Mouse (Mus musculus) neural tube, embryonic 11.5 days (tissue): ENCODE measurements around the gene Stard13. TPM values are rescaled to one million over a fixed set of nuclear protein-coding genes. Genes with fewer than 3 reads are reported as not detected.
A peak's percentile ranks its signal among the peaks of the same experiment; 100 is the strongest.

ENCODE experiments used
- ATAC-seq: fragments of 200-750 bp; cut with Nextera tagmentation; 2 replicates; pipeline ENCODE4 v1.8.0; 2017; ENCODE audit warnings: moderate number of reproducible peaks, mild to moderate bottlenecking, moderate TSS enrichment, moderate library complexity; ENCODE audit not compliant: insufficient read depth, low FRiP score, low TSS enrichment
- DNase-seq: peaks from one replicate; pipeline ENCODE4 v3.0.0-alpha.2; 2015; ENCODE audit warnings: low spot score
- H3K27ac ChIP-seq: fragments of 300-500 bp; sonication (generic); 2 replicates; pipeline ENCODE4 v1.5.1; 2014; ENCODE audit warnings: low read depth, mild to moderate bottlenecking, low read length
- H3K27me3 ChIP-seq: fragments of 300-500 bp; sonication (generic); 2 replicates; pipeline ENCODE4 v1.6.1; 2014; ENCODE audit warnings: mild to moderate bottlenecking, low read length, mixed read lengths; ENCODE audit not compliant: control insufficient read depth, insufficient read depth
- H3K36me3 ChIP-seq: fragments of 300-500 bp; sonication (generic); 2 replicates; pipeline ENCODE4 v1.6.1; 2014; ENCODE audit warnings: mild to moderate bottlenecking, low read length, moderate library complexity, mixed read lengths; ENCODE audit not compliant: control insufficient read depth, insufficient read depth
- H3K4me1 ChIP-seq: fragments of 300-500 bp; sonication (generic); 2 replicates; pipeline ENCODE4 v1.6.1; 2014; ENCODE audit warnings: low read length, mixed read lengths; ENCODE audit not compliant: control insufficient read depth, insufficient read depth
- H3K4me2 ChIP-seq: fragments of 300-500 bp; sonication (generic); 2 replicates; pipeline ENCODE4 v1.6.1; 2014; ENCODE audit warnings: low read depth, mild to moderate bottlenecking, moderate library complexity
- H3K4me3 ChIP-seq: fragments of 300-500 bp; sonication (generic); 2 replicates; pipeline ENCODE4 v1.5.1; 2014; ENCODE audit warnings: low read depth, low read length
- H3K9ac ChIP-seq: fragments of 300-500 bp; sonication (generic); 2 replicates; pipeline ENCODE4 v1.6.1; 2014; ENCODE audit warnings: mild to moderate bottlenecking, low read length
- H3K9me3 ChIP-seq: fragments of 300-500 bp; sonication (generic); 2 replicates; pipeline ENCODE4 v1.6.1; 2016; ENCODE audit warnings: low read length; ENCODE audit not compliant: control insufficient read depth
- whole genome bisulfite sequencing: fragments of 180-500 bp; shearing (Covaris S2); extraction: QIAGEN DNeasy Blood & Tissue Kit; methylation state at CpG from one replicate; pipeline ENCODE4 v1.1.7; 2014; 5-methylcytosine and 5-hydroxymethylcytosine counted together
- polyA plus RNA-seq: library from polyadenylated mRNA; unstranded; fragments of >200 nt; fragmentation: Nextera tagmentation; extraction: Ambion mirVana; gene quantifications from 2 replicates; pipeline ENCODE4 v1.2.1, GENCODE M21; 2014

The Stard13 gene
- 7.5 TPM in 2 replicates for polyA plus RNA-seq

DNA sequence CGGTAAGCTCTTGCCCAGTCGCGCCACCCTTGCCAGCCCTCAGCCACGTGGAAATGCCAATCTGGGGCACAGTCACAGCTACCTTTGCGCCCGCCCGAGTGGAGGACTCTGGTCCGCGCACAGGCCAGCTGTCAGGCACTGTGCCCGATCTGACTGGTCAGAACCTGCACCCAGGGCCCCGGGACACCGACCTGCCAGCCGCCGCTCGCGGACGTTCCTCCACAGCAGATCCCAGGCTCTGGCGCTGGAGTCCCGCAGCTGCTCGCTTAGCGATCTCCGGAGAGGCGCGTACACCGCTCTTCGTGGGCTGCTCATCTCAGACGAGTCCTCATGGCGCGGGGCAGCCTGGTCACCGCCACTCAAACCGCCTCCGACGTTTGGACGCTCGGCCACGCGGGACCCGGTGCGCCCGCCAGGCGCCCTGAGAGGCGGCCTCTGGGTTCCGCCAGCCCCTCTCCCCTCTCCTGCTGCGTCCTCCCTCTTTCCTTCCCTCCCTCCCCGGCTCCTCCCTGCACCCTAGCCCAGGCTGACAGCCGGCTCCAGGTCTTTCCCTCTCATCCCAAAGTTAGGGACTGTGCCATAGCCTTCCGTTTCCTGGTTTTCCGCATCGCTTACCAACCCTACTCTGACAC, at the start of gene Stard13:
Gene Stard13, minus strand, starts transcription at position 437 of the 632 bp plus-strand sequence.
- Histone ChIP-seq H3K4me2 (peak within 1 kb of the TSS; percentile 91), H3K9ac (peak within 1 kb of the TSS; percentile 70), H3K36me3 (no peaks in the 10 kb centered on the region), H3K4me3 (peak within 1 kb of the TSS; percentile 51), H3K27me3 (no peaks in the 10 kb centered on the region), H3K4me1 (0 out of 2 replicates have a peak, but pooled peaks cover 2% of the 10 kb centered on the region), H3K27ac (no peak within 1 kb of the TSS), H3K9me3 (no peaks in the 10 kb centered on the region)
- DNase-seq (peak; percentile 60), ATAC-seq (peak; percentile 78)
- under 1% methylated on average over 47 of the region's 49 CpGs for WGBS

DNA sequence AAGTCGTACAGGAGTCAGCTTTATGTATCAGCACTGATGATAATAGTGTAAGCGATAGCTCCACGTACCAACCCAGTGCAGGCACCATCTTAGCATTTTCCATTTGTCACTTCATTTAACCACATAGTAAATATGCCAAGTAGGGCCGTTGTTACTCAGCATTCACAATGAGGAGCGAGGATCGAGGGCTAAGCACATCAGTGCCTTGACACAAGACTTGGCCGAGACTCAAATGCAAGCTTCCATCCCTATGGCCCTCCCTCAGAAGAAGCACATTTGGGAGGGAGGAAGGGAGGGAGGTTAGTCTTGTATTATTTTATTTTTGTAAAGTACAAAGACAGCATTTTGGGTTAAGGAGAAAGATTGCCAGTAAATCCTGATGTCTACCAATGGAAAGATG, 45.9 kb upstream of the Stard13 start:
- Histone ChIP-seq H3K36me3 (no peaks in the 10 kb centered on the region), H3K27me3 (no peaks in the 10 kb centered on the region), H3K4me1 (no peaks in the 10 kb centered on the region), H3K9ac (no peak overlapping the region), H3K9me3 (no peaks in the 10 kb centered on the region), H3K27ac (no peak overlapping the region), H3K4me2 (no peak overlapping the region), H3K4me3 (no peak overlapping the region)
- ATAC-seq, result no peak
- no peak for DNase-seq
- 88% methylated on average over 7 of the region's 7 CpGs for WGBS

DNA sequence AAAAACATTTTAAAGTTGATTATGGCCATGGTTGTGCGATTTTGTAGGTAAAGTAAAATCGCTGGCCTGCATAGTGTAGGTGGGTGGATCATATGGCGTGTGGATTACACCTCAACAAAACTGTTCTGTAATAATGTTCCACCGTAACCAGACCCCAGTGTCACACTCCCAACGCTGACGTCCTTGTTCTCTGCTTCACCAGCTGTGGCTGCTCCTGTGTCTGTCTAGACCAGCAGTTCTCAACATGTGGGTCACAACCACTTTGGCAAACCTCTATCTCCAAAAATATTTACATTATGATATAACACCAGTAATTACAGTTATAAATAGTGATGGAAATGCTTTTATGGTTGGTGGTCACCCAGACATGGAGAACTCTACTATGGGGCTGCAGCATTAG, 44.3 kb upstream of the Stard13 start:
- H3K27ac ChIP-seq, result no peak overlapping the region
- WGBS, result 86% methylated on average over 6 of the region's 6 CpGs

DNA sequence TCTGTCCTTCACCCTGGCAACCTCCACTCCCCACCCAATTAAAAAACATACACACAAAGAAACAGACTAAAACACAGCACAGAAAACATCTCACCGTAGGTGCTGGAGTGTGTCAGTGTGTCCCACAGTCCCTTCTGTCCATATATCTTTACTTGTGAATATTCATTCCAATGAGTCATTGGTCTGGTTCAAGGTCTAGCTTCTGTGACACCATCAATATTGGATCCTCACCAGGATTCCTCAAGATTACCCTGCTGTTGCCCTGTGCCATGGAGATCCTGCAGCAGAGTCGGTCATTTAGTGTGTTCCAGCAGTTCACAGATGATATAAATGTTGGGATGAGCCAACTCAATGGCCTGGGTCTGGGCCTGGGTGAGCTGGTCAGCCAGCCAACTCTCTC, 42.4 kb upstream of the Stard13 start:
- Histone ChIP-seq H3K4me1 (no peaks in the 10 kb centered on the region), H3K27ac (no peak overlapping the region), H3K9me3 (no peaks in the 10 kb centered on the region), H3K27me3 (no peaks in the 10 kb centered on the region), H3K4me2 (no peak overlapping the region), H3K36me3 (no peaks in the 10 kb centered on the region), H3K4me3 (no peak overlapping the region), H3K9ac (no peak overlapping the region)
- DNase-seq, result no peak
- ATAC-seq, result no peak
- WGBS, result 87% methylated on average over 2 of the region's 2 CpGs

More for the DNA sequence above, 44.3 kb upstream of the Stard13 start:
- Histone ChIP-seq H3K4me3 (no peak overlapping the region), H3K36me3 (no peaks in the 10 kb centered on the region), H3K9me3 (no peaks in the 10 kb centered on the region), H3K4me1 (no peaks in the 10 kb centered on the region), H3K9ac (no peak overlapping the region), H3K27me3 (no peaks in the 10 kb centered on the region), H3K4me2 (no peak overlapping the region)
- DNase-seq (no peak), ATAC-seq (no peak)

DNA sequence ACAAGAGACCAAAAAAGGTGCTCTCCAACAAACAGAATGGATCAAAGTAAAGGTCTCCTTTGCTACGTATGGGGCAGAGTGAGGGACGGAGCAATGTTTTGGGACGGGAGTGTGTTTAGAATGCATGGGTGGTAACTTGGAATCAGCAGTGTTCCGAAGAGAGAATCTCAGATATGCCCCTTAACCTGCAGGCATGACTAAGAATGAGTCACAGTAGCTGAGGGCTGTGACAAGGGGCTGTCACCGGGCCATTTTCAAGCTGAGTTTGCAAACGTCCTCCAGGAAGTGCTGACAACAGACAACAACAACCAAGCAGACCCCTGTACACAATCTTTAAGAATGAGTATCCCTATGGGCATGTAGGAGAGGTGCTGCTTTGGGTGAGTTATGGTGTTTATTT, 40.6 kb upstream of the Stard13 start:
- WGBS, result 83% methylated on average over 6 of the region's 6 CpGs
- Histone ChIP-seq H3K4me3 (no peak overlapping the region), H3K27ac (no peak overlapping the region), H3K27me3 (no peaks in the 10 kb centered on the region), H3K9me3 (no peaks in the 10 kb centered on the region), H3K4me1 (no peaks in the 10 kb centered on the region), H3K4me2 (no peak overlapping the region), H3K36me3 (no peaks in the 10 kb centered on the region), H3K9ac (no peak overlapping the region)
- ATAC-seq, result no peak
- DNase-seq, result no peak

DNA sequence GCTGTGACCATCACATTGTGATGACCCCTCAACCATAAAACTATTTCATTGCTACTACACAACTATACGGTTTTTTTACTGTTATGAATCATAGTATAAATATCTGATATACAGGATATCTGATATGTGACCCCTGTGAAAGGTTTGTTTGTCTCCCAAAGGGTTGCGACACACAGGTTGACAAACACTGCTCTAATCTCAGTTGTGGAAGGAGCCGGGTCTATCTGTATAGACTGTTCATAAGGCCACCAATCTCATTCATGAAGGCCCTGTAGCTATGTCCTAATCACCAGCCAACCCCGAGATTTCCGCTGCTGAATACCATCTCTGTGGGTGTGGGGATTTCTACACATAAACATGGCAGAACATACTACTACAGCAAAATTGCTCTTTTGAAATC, 37.2 kb upstream of the Stard13 start:
- WGBS, result 93% methylated on average over 5 of the region's 5 CpGs
- no peaks in the 10 kb centered on the region for H3K27me3 ChIP-seq
- no peak for ATAC-seq

DNA sequence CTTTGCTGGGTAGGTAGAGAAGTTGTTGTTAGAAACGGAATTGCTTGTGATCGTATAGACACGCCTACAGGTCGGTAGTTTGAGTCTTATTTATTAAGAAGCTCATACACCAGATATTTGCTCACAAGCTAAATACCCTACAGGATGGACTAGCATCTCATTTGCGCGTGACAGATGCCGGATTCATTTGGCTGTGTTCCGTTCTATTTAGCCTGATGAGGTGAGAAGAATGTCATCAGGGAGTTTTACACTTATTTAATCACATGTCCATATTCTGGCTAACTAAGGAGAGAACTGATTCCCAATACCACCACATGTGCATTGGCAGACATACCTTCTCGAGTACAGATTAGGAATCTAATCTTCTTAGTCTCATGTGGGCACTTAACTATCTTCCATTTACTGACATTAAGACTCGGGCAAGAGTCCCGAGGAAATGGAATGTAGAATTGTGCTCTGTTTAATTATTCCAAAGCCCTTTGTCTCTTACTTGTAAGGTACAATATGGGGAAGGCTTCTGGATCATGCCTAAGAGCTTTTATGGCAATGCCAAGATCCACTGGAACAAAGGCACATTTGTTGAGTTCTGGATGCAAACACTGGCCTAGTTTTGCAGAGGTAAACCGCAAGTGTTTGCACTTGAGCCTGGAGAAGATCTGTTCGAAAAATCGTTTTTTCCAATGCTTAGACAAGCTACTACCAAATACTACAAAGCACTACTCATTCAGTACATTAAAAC, 33.4 kb upstream of the Stard13 start:
- Histone ChIP-seq H3K4me2 (no peak overlapping the region), H3K36me3 (no peaks in the 10 kb centered on the region), H3K9ac (no peak overlapping the region), H3K4me3 (no peak overlapping the region), H3K4me1 (no peaks in the 10 kb centered on the region), H3K27ac (no peak overlapping the region), H3K27me3 (no peaks in the 10 kb centered on the region), H3K9me3 (no peaks in the 10 kb centered on the region)
- no peak for ATAC-seq
- DNase-seq, result no peak
- 88% methylated on average over 14 of the region's 14 CpGs for WGBS

More for the DNA sequence above, 37.2 kb upstream of the Stard13 start:
- H3K9me3 ChIP-seq, result no peaks in the 10 kb centered on the region
- no peak overlapping the region for H3K4me2 ChIP-seq
- H3K4me1 ChIP-seq, result no peaks in the 10 kb centered on the region
- H3K4me3 ChIP-seq, result no peak overlapping the region
- no peak overlapping the region for H3K9ac ChIP-seq
- no peak for DNase-seq
- H3K36me3 ChIP-seq, result no peaks in the 10 kb centered on the region
- H3K27ac ChIP-seq, result no peak overlapping the region

DNA sequence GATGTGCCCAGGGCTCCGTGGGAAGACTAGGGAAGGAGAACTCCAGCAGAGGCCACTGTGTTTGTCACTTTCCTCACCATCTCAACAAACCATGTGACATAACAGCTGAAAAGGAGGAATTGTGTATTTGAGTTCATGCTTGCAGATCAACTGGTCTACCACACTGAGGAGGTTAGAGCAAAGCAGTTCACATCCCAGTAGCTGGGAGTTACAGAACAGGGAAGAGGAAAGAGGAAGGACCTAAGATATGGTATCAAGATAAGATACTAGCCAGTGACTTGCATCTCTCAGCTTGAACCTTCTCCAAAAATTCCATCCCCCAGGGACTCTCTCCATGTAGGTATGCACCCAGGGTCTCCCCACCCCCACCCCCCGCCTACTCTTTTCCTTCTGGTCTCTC, 27.9 kb upstream of the Stard13 start:
- Histone ChIP-seq H3K36me3 (no peaks in the 10 kb centered on the region), H3K4me1 (no peaks in the 10 kb centered on the region), H3K4me3 (no peak overlapping the region), H3K4me2 (no peak overlapping the region), H3K9me3 (no peaks in the 10 kb centered on the region), H3K27ac (no peak overlapping the region), H3K9ac (no peak overlapping the region), H3K27me3 (no peaks in the 10 kb centered on the region)
- DNase-seq (no peak), ATAC-seq (no peak)
- WGBS, result 92% methylated on average over 2 of the region's 2 CpGs

DNA sequence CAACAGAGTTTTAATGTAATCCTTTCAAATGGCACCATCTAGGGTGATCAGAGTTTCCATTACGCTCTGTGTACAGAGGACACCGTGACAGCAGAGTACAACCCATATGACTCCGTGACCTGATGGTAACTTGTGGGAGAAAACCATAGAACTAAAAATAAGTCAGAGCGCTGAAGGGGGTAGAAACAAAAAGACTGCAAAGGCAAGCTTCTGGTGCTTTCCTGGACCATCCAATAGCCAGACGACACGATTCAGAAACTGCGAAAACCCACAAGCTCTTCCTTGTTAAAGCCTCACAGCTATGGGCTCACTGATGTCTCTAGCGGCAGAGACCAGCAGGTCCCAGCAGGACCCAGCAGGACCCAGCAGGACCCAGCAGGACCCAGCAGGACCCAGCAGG, 18.6 kb upstream of the Stard13 start:
- no peaks in the 10 kb centered on the region for H3K27me3 ChIP-seq
- no peak for DNase-seq
- peaks cover 8% of the 10 kb centered on the region; the same call in 1 of the 2 replicates for H3K4me1 ChIP-seq
- no peak for ATAC-seq
- no peak overlapping the region for H3K27ac ChIP-seq
- no peaks in the 10 kb centered on the region for H3K9me3 ChIP-seq
- H3K36me3 ChIP-seq, result no peaks in the 10 kb centered on the region
- no peak overlapping the region for H3K9ac ChIP-seq
- no peak overlapping the region for H3K4me2 ChIP-seq
- no peak overlapping the region for H3K4me3 ChIP-seq
- 59% methylated on average over 8 of the region's 8 CpGs for WGBS
